Mouse (Mus musculus) G1E (cell line): ENCODE data around the gene Atg7. TPM values are rescaled to one million over a fixed set of nuclear protein-coding genes. Genes with fewer than 3 reads are reported as not detected.

Experiments used
- ATAC-seq: 2 replicates; pipeline ENCODE4 v1.8.0; 2016; ENCODE audit warnings: mild to moderate bottlenecking; ENCODE audit not compliant: insufficient number of reproducible peaks, poor library complexity, low FRiP score, severe bottlenecking; ENCODE audit errors: extremely low read depth
- DNase-seq: peaks from one replicate; pipeline ENCODE4 v3.0.0; 2012; ENCODE audit warnings: low spot score
- H3K27me3 ChIP-seq: 2 replicates; pipeline ENCODE4 v1.6.1; 2012; ENCODE audit warnings: mild to moderate bottlenecking, low read length, inconsistent platforms; ENCODE audit not compliant: insufficient read depth
- H3K36me3 ChIP-seq: replicated peaks from 2 replicates; pipeline ENCODE3; 2012; ENCODE audit warnings: mild to moderate bottlenecking, inconsistent platforms
- H3K4me1 ChIP-seq: 2 replicates; pipeline ENCODE4 v1.6.1; 2012; ENCODE audit warnings: low read depth, low read length, inconsistent platforms, mixed read lengths; ENCODE audit not compliant: insufficient read depth
- H3K4me3 ChIP-seq: 2 replicates; pipeline ENCODE4 v1.5.1; 2012; ENCODE audit warnings: low read depth, mild to moderate bottlenecking, inconsistent platforms, low read length, moderate library complexity, mixed read lengths
- H3K9me3 ChIP-seq: replicated peaks from 2 replicates; pipeline ENCODE4 v1.6.1; 2012; ENCODE audit warnings: inconsistent platforms
- CTCF ChIP-seq: IDR thresholded peaks from 2 replicates; pipeline ENCODE4 v1.5.1; 2012; ENCODE audit warnings: low read depth, low read length, inconsistent platforms, mixed read lengths
- GATA1 ChIP-seq: IDR thresholded peaks from 2 replicates; pipeline ENCODE4 v1.6.1; 2012; ENCODE audit warnings: borderline replicate concordance, low read length, inconsistent platforms, mixed read lengths
- GATA2 ChIP-seq: IDR thresholded peaks from 2 replicates; pipeline ENCODE4 v1.6.1; 2012; ENCODE audit warnings: low read depth, low read length, inconsistent platforms, borderline replicate concordance
- POLR2AphosphoS5 ChIP-seq: IDR thresholded peaks from 2 replicates; pipeline ENCODE4 v1.6.1; 2012; ENCODE audit warnings: low read depth, low read length, inconsistent platforms; ENCODE audit not compliant: insufficient replicate concordance
- TAL1 ChIP-seq: conservative IDR thresholded peaks from 2 replicates; pipeline ENCODE4 v1.6.1; 2012; ENCODE audit warnings: low read depth, low read length, inconsistent platforms, mixed read lengths
- polyA plus RNA-seq: library from polyadenylated mRNA; stranded (reverse); fragments of >175 nt; gene quantifications from 2 replicates; pipeline ENCODE4 v1.2.3, GENCODE M21; 2012
- total RNA-seq, 2 experiments: library from RNA; stranded (forward) in 1 of 2; stranded (reverse) in 1 of 2; fragments of 200-1000 nt in 1 of 2; fragments of >200 nt in 1 of 2; fragmentation: Nextera tagmentation in 1 of 2; gene quantifications; 2 replicates each; pipeline ENCODE4 v1.2.3; 2014 to 2017

The Atg7 gene
- total and polyA plus RNA-seq, 3 experiments, result 19.4 to 47.4 (median 37.9) TPM

- TF ChIP-seq POLR2AphosphoS5 (no peak), GATA1 (no peak), GATA2 (no peak), TAL1 (no peak), CTCF (no peak)
- H3K4me3 ChIP-seq, result no peak overlapping the region
- ATAC-seq (no peak), DNase-seq (no peak)
- H3K36me3 ChIP-seq, result peaks cover 88% of the 10 kb centered on the region
- no peaks in the 10 kb centered on the region for H3K27me3 ChIP-seq
- no peaks in the 10 kb centered on the region for H3K9me3 ChIP-seq
- peaks cover 39% of the 10 kb centered on the region for H3K4me1 ChIP-seq
Observed at GRCm38 (mm10) chr6:114860677-114861568, 218.0 kb downstream of the Atg7 start.

GRCm38 (mm10) chr6:114861591-114861990, 218.7 kb downstream of the Atg7 start:
- Histone ChIP-seq H3K9me3 (no peaks in the 10 kb centered on the region), H3K27me3 (no peaks in the 10 kb centered on the region), H3K36me3 (peaks cover 93% of the 10 kb centered on the region), H3K4me1 (peaks cover 32% of the 10 kb centered on the region), H3K4me3 (no peak overlapping the region)
- ATAC-seq, result no peak
- no peak for DNase-seq
- TF ChIP-seq TAL1 (no peak), GATA2 (no peak), GATA1 (no peak), CTCF (no peak)

GRCm38 (mm10) chr6:114862046-114862445, 219.1 kb downstream of the Atg7 start:
- no peak for DNase-seq
- H3K36me3 ChIP-seq, result peaks cover 96% of the 10 kb centered on the region

GRCm38 (mm10) chr6:114863501-114863900, 220.6 kb downstream of the Atg7 start:
- H3K9me3 ChIP-seq, result no peaks in the 10 kb centered on the region
- H3K4me3 ChIP-seq, result no peak overlapping the region
- H3K36me3 ChIP-seq, result peaks cover 95% of the 10 kb centered on the region
- H3K27me3 ChIP-seq, result no peaks in the 10 kb centered on the region
- DNase-seq, result no peak
- ATAC-seq, result no peak
- TF ChIP-seq GATA1 (no peak), POLR2AphosphoS5 (no peak), TAL1 (no peak), CTCF (no peak), GATA2 (no peak)
- peaks cover 17% of the 10 kb centered on the region for H3K4me1 ChIP-seq

More at GRCm38 (mm10) chr6:114862046-114862445, 219.1 kb downstream of the Atg7 start:
- Histone ChIP-seq H3K4me1 (peaks cover 28% of the 10 kb centered on the region), H3K4me3 (no peak overlapping the region), H3K9me3 (no peaks in the 10 kb centered on the region), H3K27me3 (no peaks in the 10 kb centered on the region)
- no peak for TF ChIP-seq POLR2AphosphoS5
- no peak for TF ChIP-seq GATA2
- no peak for TF ChIP-seq CTCF
- no peak for TF ChIP-seq TAL1
- no peak for TF ChIP-seq GATA1
- no peak for ATAC-seq

- ATAC-seq (no peak), DNase-seq (no peak)
- no peak for TF ChIP-seq GATA2
- TF ChIP-seq POLR2AphosphoS5, result no peak
- TF ChIP-seq TAL1, result no peak
- no peak for TF ChIP-seq GATA1
- TF ChIP-seq CTCF, result no peak
- Histone ChIP-seq H3K9me3 (no peaks in the 10 kb centered on the region), H3K4me3 (no peak overlapping the region), H3K27me3 (no peaks in the 10 kb centered on the region), H3K4me1 (peaks cover 18% of the 10 kb centered on the region), H3K36me3 (peaks cover 95% of the 10 kb centered on the region)
Observed at GRCm38 (mm10) chr6:114864421-114864820, 221.5 kb downstream of the Atg7 start.

- no peak overlapping the region for H3K4me3 ChIP-seq
- H3K36me3 ChIP-seq, result peaks cover 97% of the 10 kb centered on the region
- no peaks in the 10 kb centered on the region for H3K9me3 ChIP-seq
- H3K4me1 ChIP-seq, result peaks cover 23% of the 10 kb centered on the region
- no peaks in the 10 kb centered on the region for H3K27me3 ChIP-seq
- ATAC-seq (no peak), DNase-seq (no peak)
- TF ChIP-seq GATA1 (no peak), CTCF (no peak), POLR2AphosphoS5 (no peak), GATA2 (no peak), TAL1 (no peak)
Observed at GRCm38 (mm10) chr6:114866078-114866477, 223.2 kb downstream of the Atg7 start.
